Mouse (Mus musculus) heart, embryonic 14.5 days (tissue): ENCODE measurements at regions not wholly inside any gene's neighbourhood (a gene's known extent, or its start where the extent isn't known, plus 50 kb on each side); places are given as distances from the start of the nearest gene placed in this dataset.

ENCODE experiments used
- ATAC-seq: fragments of 200-750 bp; cut with Nextera tagmentation; 2 replicates; pipeline ENCODE4 v1.8.0; 2017; ENCODE audit warnings: low read depth, moderate TSS enrichment; ENCODE audit not compliant: insufficient number of reproducible peaks, insufficient read depth, low FRiP score
- H3K27ac ChIP-seq, 2 experiments: fragments of 200-500 bp in 1 of 2; fragments of 300-500 bp in 1 of 2; sonication (generic) in 1 of 2; replicated peaks in 1 of 2; 2 replicates each; pipeline ENCODE4 v1.5.1; 2012 to 2014; ENCODE audit warnings: low read depth in 2 of 2, low read length in 2 of 2, control low read depth in 1 of 2, mild to moderate bottlenecking in 1 of 2, mixed read lengths in 1 of 2; ENCODE audit not compliant: control insufficient read depth in 1 of 2, insufficient read depth in 1 of 2
- H3K27me3 ChIP-seq: fragments of 300-500 bp; sonication (generic); 2 replicates; pipeline ENCODE4 v1.6.1; 2014; ENCODE audit warnings: mild to moderate bottlenecking, low read length, control low read depth; ENCODE audit not compliant: control insufficient read depth, insufficient read depth
- H3K36me3 ChIP-seq: fragments of 300-500 bp; sonication (generic); 2 replicates; pipeline ENCODE4 v1.6.1; 2014; ENCODE audit warnings: mild to moderate bottlenecking, control low read depth, low read length, mixed read lengths; ENCODE audit not compliant: control insufficient read depth, insufficient read depth
- H3K4me1 ChIP-seq, 2 experiments: fragments of 200-500 bp in 1 of 2; fragments of 300-500 bp in 1 of 2; sonication (generic) in 1 of 2; 2 replicates each; pipeline ENCODE4 v1.6.1; 2012 to 2014; ENCODE audit warnings: low read length in 2 of 2, control low read depth in 1 of 2, mixed read lengths in 1 of 2; ENCODE audit not compliant: control insufficient read depth in 2 of 2, insufficient read depth in 2 of 2
- H3K4me2 ChIP-seq: fragments of 300-500 bp; sonication (generic); 2 replicates; pipeline ENCODE4 v1.6.1; 2014; ENCODE audit warnings: mild to moderate bottlenecking, low read length
- H3K4me3 ChIP-seq, 2 experiments: fragments of 200-500 bp in 1 of 2; fragments of 300-500 bp in 1 of 2; sonication (generic) in 1 of 2; 2 replicates each; pipeline ENCODE4 v1.5.1; 2012 to 2014; ENCODE audit warnings: low read length in 2 of 2, mild to moderate bottlenecking in 2 of 2, control low read depth in 1 of 2, low read depth in 1 of 2, moderate library complexity in 1 of 2; ENCODE audit not compliant: control insufficient read depth in 1 of 2, insufficient read depth in 1 of 2
- H3K9ac ChIP-seq: fragments of 300-500 bp; sonication (generic); 2 replicates; pipeline ENCODE4 v1.6.1; 2014; ENCODE audit warnings: mild to moderate bottlenecking, low read length
- H3K9me3 ChIP-seq: fragments of 300-500 bp; sonication (generic); 2 replicates; pipeline ENCODE4 v1.6.1; 2016; ENCODE audit warnings: low read length, control low read depth; ENCODE audit not compliant: control insufficient read depth
- WGBS: fragments of 180-500 bp; shearing (Covaris S2); extraction: QIAGEN DNeasy Blood & Tissue Kit; methylation state at CpG from one replicate; pipeline ENCODE4 v1.1.7; 2014; 5-methylcytosine and 5-hydroxymethylcytosine counted together

- no peaks in the 10 kb centered on the region for H3K27me3 ChIP-seq
- H3K27ac ChIP-seq: no peak overlapping the region
- H3K4me1 ChIP-seq: peaks cover 0 to 2% of the 10 kb centered on the region in 2 experiments; a peak in 1 of 4 replicates
- 0 out of 2 replicates have a peak, but pooled peaks cover under 1% of the 10 kb centered on the region for H3K9me3 ChIP-seq
- no peak overlapping the region for H3K9ac ChIP-seq
- WGBS: 23% methylated on average over 3 of the region's 3 CpGs
- H3K36me3 ChIP-seq: no peaks in the 10 kb centered on the region
- no peak overlapping the region for H3K4me2 ChIP-seq
- H3K4me3 ChIP-seq: no peak overlapping the region
- no peak for ATAC-seq
Observed at GRCm38 (mm10) chr4:64200151-64200807, 153.5 kb upstream of the Tnc start.

GRCm38 (mm10) chr4:64184986-64185385 lies 138.2 kb upstream of the Tnc start:
- Histone ChIP-seq H3K27ac (no peak overlapping the region), H3K4me2 (no peak overlapping the region), H3K4me1 (no peaks in the 10 kb centered on the region), H3K9me3 (no peaks in the 10 kb centered on the region), H3K36me3 (no peaks in the 10 kb centered on the region), H3K9ac (no peak overlapping the region), H3K4me3 (no peak overlapping the region), H3K27me3 (no peaks in the 10 kb centered on the region)
- no peak for ATAC-seq

GRCm38 (mm10) chr4:64175938-64176337 lies 129.1 kb upstream of the Tnc start:
- H3K27me3 ChIP-seq: no peaks in the 10 kb centered on the region
- no peaks in the 10 kb centered on the region for H3K36me3 ChIP-seq
- no peaks in the 10 kb centered on the region for H3K9me3 ChIP-seq
- no peaks in the 10 kb centered on the region for H3K4me1 ChIP-seq
- no peak overlapping the region for H3K9ac ChIP-seq
- no peak overlapping the region for H3K27ac ChIP-seq
- no peak for ATAC-seq
- 32% methylated on average over 3 of the region's 3 CpGs for WGBS
- no peak overlapping the region for H3K4me2 ChIP-seq
- H3K4me3 ChIP-seq: no peak overlapping the region

GRCm38 (mm10) chr4:64171476-64171875 lies 124.7 kb upstream of the Tnc start:
- Histone ChIP-seq H3K27me3 (no peaks in the 10 kb centered on the region), H3K4me3 (no peak overlapping the region), H3K36me3 (no peaks in the 10 kb centered on the region), H3K27ac (no peak overlapping the region), H3K9ac (no peak overlapping the region), H3K9me3 (no peaks in the 10 kb centered on the region), H3K4me1 (no peaks in the 10 kb centered on the region), H3K4me2 (no peak overlapping the region)
- WGBS: 81% methylated on average over 3 of the region's 3 CpGs
- no peak for ATAC-seq

- Histone ChIP-seq H3K27ac (no peak overlapping the region), H3K9me3 (no peaks in the 10 kb centered on the region), H3K4me3 (no peak overlapping the region), H3K4me1 (no peaks in the 10 kb centered on the region), H3K9ac (no peak overlapping the region), H3K27me3 (no peaks in the 10 kb centered on the region), H3K36me3 (no peaks in the 10 kb centered on the region), H3K4me2 (no peak overlapping the region)
- ATAC-seq: no peak
- WGBS: 71% methylated on average over 5 of the region's 5 CpGs
Observed at GRCm38 (mm10) chr4:64148989-64149463, 102.2 kb upstream of the Tnc start.

GRCm38 (mm10) chr4:64145924-64146323 lies 99.1 kb upstream of the Tnc start:
- no peak for ATAC-seq
- H3K27ac ChIP-seq: no peak overlapping the region
- H3K9me3 ChIP-seq: no peaks in the 10 kb centered on the region
- WGBS: 74% methylated on average over 2 of the region's 2 CpGs
- no peak overlapping the region for H3K9ac ChIP-seq
- H3K27me3 ChIP-seq: no peaks in the 10 kb centered on the region
- H3K36me3 ChIP-seq: no peaks in the 10 kb centered on the region
- H3K4me2 ChIP-seq: no peak overlapping the region
- no peaks in the 10 kb centered on the region for H3K4me1 ChIP-seq
- H3K4me3 ChIP-seq: no peak overlapping the region

GRCm38 (mm10) chr4:64142963-64143362 lies 96.1 kb upstream of the Tnc start:
- Histone ChIP-seq H3K9me3 (no peaks in the 10 kb centered on the region), H3K27ac (no peak overlapping the region), H3K4me1 (no peaks in the 10 kb centered on the region), H3K4me2 (no peak overlapping the region), H3K36me3 (no peaks in the 10 kb centered on the region), H3K4me3 (no peak overlapping the region), H3K9ac (no peak overlapping the region), H3K27me3 (no peaks in the 10 kb centered on the region)
- 63% methylated on average over 2 of the region's 2 CpGs for WGBS
- ATAC-seq: no peak

GRCm38 (mm10) chr4:64142356-64142787 lies 95.6 kb upstream of the Tnc start:
- 49% methylated on average over 5 of the region's 5 CpGs for WGBS
- no peak overlapping the region; a peak in 1 of 4 replicates for H3K27ac ChIP-seq
- no peaks in the 10 kb centered on the region for H3K36me3 ChIP-seq
- H3K9me3 ChIP-seq: no peaks in the 10 kb centered on the region
- no peak overlapping the region for H3K9ac ChIP-seq
- H3K27me3 ChIP-seq: no peaks in the 10 kb centered on the region
- H3K4me3 ChIP-seq: no peak overlapping the region
- ATAC-seq: no peak
- H3K4me1 ChIP-seq: no peaks in the 10 kb centered on the region
- H3K4me2 ChIP-seq: no peak overlapping the region
